Mouse (Mus musculus): ENCODE data around the gene Peak1. TPM values are rescaled to one million over a fixed set of nuclear protein-coding genes. Genes with fewer than 3 reads are reported as not detected.

The Peak1 gene
- polyA plus RNA-seq, 1 experiment, result 13.0 TPM

GRCm38 (mm10) chr9:56382786-56383185 is 35.1 kb downstream of the Peak1 start:
- Histone ChIP-seq H3K27ac (ENCODE audit: insufficient read depth, low read depth, low read length) (no peak overlapping the region), H3K4me1 (ENCODE audit: control insufficient read depth, insufficient read depth, insufficient read length, low read length) (no peaks in the 10 kb centered on the region), H3K4me3 (ENCODE audit: low read depth, low read length) (no peak overlapping the region), H3K36me3 (ENCODE audit: control insufficient read depth, insufficient read depth, low read length) (no peaks in the 10 kb centered on the region), H3K27me3 (ENCODE audit: control insufficient read depth, insufficient read depth, low read length) (no peaks in the 10 kb centered on the region)
- no peak for TF ChIP-seq CTCF (IDR thresholded peaks at IDR 0.05; ENCODE audit: extremely low read depth, insufficient read length, insufficient replicate concordance, low read depth, low read length)
- no peak for TF ChIP-seq POLR2A (IDR thresholded peaks at IDR 0.05; ENCODE audit: low read depth, low read length)
- WGBS, result 84% methylated on average over 1 of the region's 1 CpGs

DNA sequence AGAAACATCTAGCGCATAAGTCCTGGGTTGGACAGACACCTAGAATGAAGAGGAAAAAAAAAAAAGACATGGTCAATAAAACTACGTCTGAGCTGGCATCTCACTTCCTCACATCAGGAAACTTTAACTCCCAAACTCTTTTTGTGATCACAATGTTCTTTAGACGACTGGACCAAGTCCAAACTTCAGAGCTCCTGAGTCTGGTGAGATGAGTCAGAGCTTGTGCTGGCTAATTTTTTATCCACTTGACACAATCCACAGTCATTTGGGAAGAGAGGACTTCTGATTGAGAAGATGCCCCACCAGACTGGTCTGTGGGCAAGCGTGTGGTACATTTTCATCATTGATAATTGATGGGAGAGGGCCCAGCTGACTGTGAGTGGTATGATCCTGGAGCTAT is 43.5 kb downstream of the Peak1 start:
- no peak overlapping the region for H3K27ac ChIP-seq (ENCODE audit: insufficient read depth, low read depth, low read length)
- H3K4me1 ChIP-seq (ENCODE audit: control insufficient read depth, insufficient read depth, insufficient read length, low read length), result no peaks in the 10 kb centered on the region
- H3K36me3 ChIP-seq (ENCODE audit: control insufficient read depth, insufficient read depth, low read length), result no peaks in the 10 kb centered on the region
- TF ChIP-seq POLR2A (IDR thresholded peaks at IDR 0.05; ENCODE audit: low read depth, low read length), result no peak
- 40% methylated on average over 4 of the region's 4 CpGs for WGBS
- H3K4me3 ChIP-seq (ENCODE audit: low read depth, low read length), result no peak overlapping the region
- H3K27me3 ChIP-seq (ENCODE audit: control insufficient read depth, insufficient read depth, low read length), result no peaks in the 10 kb centered on the region

DNA sequence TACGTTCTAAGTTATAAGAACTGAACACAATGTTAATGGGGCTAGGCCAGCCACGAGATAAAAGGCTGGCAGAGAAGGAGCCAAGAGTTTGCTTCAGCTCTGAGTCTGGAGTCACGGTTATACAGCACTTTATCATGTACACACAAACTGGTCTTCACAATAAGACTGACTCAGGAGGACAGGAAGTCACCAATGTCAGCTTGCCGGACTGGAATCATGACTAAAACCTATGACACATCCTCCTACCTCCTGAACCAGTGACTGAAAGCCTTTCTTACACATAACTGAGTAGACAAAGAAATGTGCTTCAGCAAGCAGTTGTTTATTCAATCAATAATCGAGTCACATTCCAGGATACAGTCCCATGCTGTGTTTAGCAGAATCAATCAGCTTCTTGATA is 47.2 kb downstream of the Peak1 start:
- 52% methylated on average over 5 of the region's 5 CpGs for WGBS
- no peaks in the 10 kb centered on the region for H3K27me3 ChIP-seq (ENCODE audit: control insufficient read depth, insufficient read depth, low read length)
- H3K27ac ChIP-seq (ENCODE audit: insufficient read depth, low read depth, low read length), result no peak overlapping the region
- H3K4me1 ChIP-seq (ENCODE audit: control insufficient read depth, insufficient read depth, insufficient read length, low read length), result no peaks in the 10 kb centered on the region
- no peak for TF ChIP-seq POLR2A (IDR thresholded peaks at IDR 0.05; ENCODE audit: low read depth, low read length)
- no peak overlapping the region for H3K4me3 ChIP-seq (ENCODE audit: low read depth, low read length)
- H3K36me3 ChIP-seq (ENCODE audit: control insufficient read depth, insufficient read depth, low read length), result no peaks in the 10 kb centered on the region

- Histone ChIP-seq H3K27ac (ENCODE audit: insufficient read depth, low read depth, low read length) (no peak overlapping the region), H3K36me3 (ENCODE audit: control insufficient read depth, insufficient read depth, low read length) (no peaks in the 10 kb centered on the region)
- WGBS, result 70% methylated on average over 3 of the region's 3 CpGs
Measured at GRCm38 (mm10) chr9:56368814-56369213, 49.1 kb downstream of the Peak1 start.

DNA sequence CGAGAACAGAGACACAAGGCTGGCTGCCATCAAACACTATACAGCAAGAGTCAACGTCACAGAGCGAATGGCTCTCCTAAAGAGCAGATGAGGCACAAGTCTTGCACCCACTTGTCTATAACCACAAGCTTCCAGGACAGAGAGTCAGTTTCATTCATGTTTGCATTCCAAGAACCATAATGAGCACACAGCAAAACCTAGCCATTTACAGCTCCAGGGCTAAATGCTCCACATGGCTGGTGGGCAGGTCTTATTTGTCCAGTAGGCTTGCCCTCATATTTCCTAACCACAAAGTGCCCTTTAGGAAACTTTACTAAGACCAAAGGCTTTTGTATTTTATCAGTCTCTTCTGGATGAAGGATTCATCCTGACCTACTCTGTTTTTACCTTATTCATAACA is 54.6 kb downstream of the Peak1 start:
- 89% methylated on average over 3 of the region's 3 CpGs for WGBS
- TF ChIP-seq POLR2A (IDR thresholded peaks at IDR 0.05; ENCODE audit: low read depth, low read length) (no peak), CTCF (IDR thresholded peaks at IDR 0.05; ENCODE audit: extremely low read depth, insufficient read length, insufficient replicate concordance, low read depth, low read length) (no peak)
- no peak overlapping the region for H3K27ac ChIP-seq (ENCODE audit: insufficient read depth, low read depth, low read length)
- no peak overlapping the region for H3K4me3 ChIP-seq (ENCODE audit: low read depth, low read length)
- no peaks in the 10 kb centered on the region for H3K4me1 ChIP-seq (ENCODE audit: control insufficient read depth, insufficient read depth, insufficient read length, low read length)
- no peaks in the 10 kb centered on the region for H3K27me3 ChIP-seq (ENCODE audit: control insufficient read depth, insufficient read depth, low read length)
- no peaks in the 10 kb centered on the region for H3K36me3 ChIP-seq (ENCODE audit: control insufficient read depth, insufficient read depth, low read length)

More at GRCm38 (mm10) chr9:56368814-56369213, 49.1 kb downstream of the Peak1 start:
- H3K4me3 ChIP-seq (ENCODE audit: low read depth, low read length), result no peak overlapping the region
- H3K27me3 ChIP-seq (ENCODE audit: control insufficient read depth, insufficient read depth, low read length), result no peaks in the 10 kb centered on the region
- H3K4me1 ChIP-seq (ENCODE audit: control insufficient read depth, insufficient read depth, insufficient read length, low read length), result no peaks in the 10 kb centered on the region
- TF ChIP-seq CTCF (IDR thresholded peaks at IDR 0.05; ENCODE audit: extremely low read depth, insufficient read length, insufficient replicate concordance, low read depth, low read length) (no peak), POLR2A (IDR thresholded peaks at IDR 0.05; ENCODE audit: low read depth, low read length) (no peak)

GRCm38 (mm10) chr9:56359261-56359660 is 58.6 kb downstream of the Peak1 start:
- no peak for TF ChIP-seq CTCF (IDR thresholded peaks at IDR 0.05; ENCODE audit: extremely low read depth, insufficient read length, insufficient replicate concordance, low read depth, low read length)
- no peak for TF ChIP-seq POLR2A (IDR thresholded peaks at IDR 0.05; ENCODE audit: low read depth, low read length)
- Histone ChIP-seq H3K27me3 (ENCODE audit: control insufficient read depth, insufficient read depth, low read length) (no peaks in the 10 kb centered on the region), H3K27ac (ENCODE audit: insufficient read depth, low read depth, low read length) (no peak overlapping the region), H3K4me3 (ENCODE audit: low read depth, low read length) (no peak overlapping the region), H3K36me3 (ENCODE audit: control insufficient read depth, insufficient read depth, low read length) (no peaks in the 10 kb centered on the region), H3K4me1 (ENCODE audit: control insufficient read depth, insufficient read depth, insufficient read length, low read length) (no peaks in the 10 kb centered on the region)
- WGBS, result 74% methylated on average over 3 of the region's 3 CpGs

GRCm38 (mm10) chr9:56355186-56355585 is 62.7 kb downstream of the Peak1 start:
- no peak overlapping the region for H3K4me3 ChIP-seq (ENCODE audit: low read depth, low read length)
- WGBS, result 95% methylated on average over 5 of the region's 5 CpGs
- TF ChIP-seq POLR2A (IDR thresholded peaks at IDR 0.05; ENCODE audit: low read depth, low read length) (no peak), CTCF (IDR thresholded peaks at IDR 0.05; ENCODE audit: extremely low read depth, insufficient read length, insufficient replicate concordance, low read depth, low read length) (no peak)
- H3K27ac ChIP-seq (ENCODE audit: insufficient read depth, low read depth, low read length), result no peak overlapping the region
- no peaks in the 10 kb centered on the region for H3K27me3 ChIP-seq (ENCODE audit: control insufficient read depth, insufficient read depth, low read length)
- no peaks in the 10 kb centered on the region for H3K36me3 ChIP-seq (ENCODE audit: control insufficient read depth, insufficient read depth, low read length)
- H3K4me1 ChIP-seq (ENCODE audit: control insufficient read depth, insufficient read depth, insufficient read length, low read length), result no peaks in the 10 kb centered on the region

DNA sequence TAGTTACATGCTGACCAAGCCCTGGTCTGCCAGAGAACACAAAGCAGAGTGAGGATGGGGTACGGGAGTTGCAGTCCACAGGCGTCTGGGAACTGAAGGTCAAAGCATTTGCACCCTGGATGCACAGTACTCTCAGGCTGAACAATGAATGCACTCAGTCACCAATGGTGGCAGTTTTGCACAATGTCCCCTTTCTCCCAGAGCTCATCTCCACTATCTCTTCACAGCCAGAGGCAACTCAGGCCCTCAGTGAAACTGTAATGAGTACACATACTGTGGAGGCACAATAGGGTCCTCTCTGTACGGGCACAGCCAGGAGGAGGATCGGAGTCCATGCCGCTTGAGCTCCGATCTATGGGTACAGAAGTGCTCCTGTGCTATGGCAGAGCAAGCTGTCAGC is 71.5 kb downstream of the Peak1 start:
- WGBS, result 92% methylated on average over 6 of the region's 6 CpGs
- no peaks in the 10 kb centered on the region for H3K36me3 ChIP-seq (ENCODE audit: control insufficient read depth, insufficient read depth, low read length)
- TF ChIP-seq CTCF (IDR thresholded peaks at IDR 0.05; ENCODE audit: extremely low read depth, insufficient read length, insufficient replicate concordance, low read depth, low read length) (no peak), POLR2A (IDR thresholded peaks at IDR 0.05; ENCODE audit: low read depth, low read length) (no peak)
- peaks cover 2% of the 10 kb centered on the region; the same call in 1 of the 2 replicates for H3K4me1 ChIP-seq (ENCODE audit: control insufficient read depth, insufficient read depth, insufficient read length, low read length)
- no peak overlapping the region for H3K27ac ChIP-seq (ENCODE audit: insufficient read depth, low read depth, low read length)
- no peaks in the 10 kb centered on the region for H3K27me3 ChIP-seq (ENCODE audit: control insufficient read depth, insufficient read depth, low read length)
- H3K4me3 ChIP-seq (ENCODE audit: low read depth, low read length), result no peak overlapping the region

Data from small intestine, adult 2 months (tissue).